Mouse (Mus musculus): ENCODE data around the gene Dek.

- TF ChIP-seq CTCF (conservative IDR thresholded peaks at IDR 0.05; ENCODE audit: insufficient read depth, insufficient read length, low read depth, low read length) (no peak), POLR2A (IDR thresholded peaks at IDR 0.05; ENCODE audit: low read depth, low read length) (no peak)
These were observed 3.2 kb upstream of the Dek start for GRCm38 (mm10) chr13:47109239-47109638.

All from kidney, adult 2 months (tissue).